In genomic region chr8:108881336-108881735, GRCm38 (mm10) we compare ENCODE assay signal across 21 mouse cellular contexts.
DNase-seq lines count a peak whose midpoint lies in the region; ATAC-seq lines count a peak whose summit lies in the region.
"Had no signal": no experiment of that assay in that cellular context is flagged by ENCODE, and none has a peak within 500 bp of the region (broad histone marks: within the 10 kb centered on the region; RNA-seq: fewer than 3 reads in every experiment).

No protein-coding gene starts in this region.

- peaks cover 44% of the 10 kb centered on the region for H3K4me1 ChIP-seq in limb, embryonic 13.5 days
- H3K4me1 ChIP-seq in limb, embryonic 10.5 days: peaks cover 32% of the 10 kb centered on the region
- H3K4me1 ChIP-seq in midbrain, embryonic 15.5 days: peaks cover 20% of the 10 kb centered on the region
- H3K4me1 ChIP-seq in midbrain, embryonic 14.5 days (ENCODE audit: control insufficient read depth, insufficient read depth, low read length): peaks cover 15% of the 10 kb centered on the region; the same call in 1 of the 2 replicates

- H3K9me3 ChIP-seq in limb, embryonic 13.5 days: no peaks in the 10 kb centered on the region
- no peaks in the 10 kb centered on the region for H3K9me3 ChIP-seq in limb, embryonic 10.5 days (replicated peaks)
- H3K9me3 ChIP-seq in midbrain, embryonic 15.5 days: no peaks in the 10 kb centered on the region
- H3K9me3 ChIP-seq in midbrain, embryonic 14.5 days (ENCODE audit: control insufficient read depth, low read length): no peaks in the 10 kb centered on the region
- H3K9me3 ChIP-seq: embryonic facial prominence, embryonic 13.5 days; embryonic facial prominence, embryonic 15.5 days; forebrain, embryonic 10.5 days; forebrain, embryonic 12.5 days had no signal

- no peak overlapping the region for H3K27ac ChIP-seq in limb, embryonic 13.5 days
- H3K27ac ChIP-seq in limb, embryonic 10.5 days: no peak overlapping the region
- 0 out of 2 replicates have a peak overlapping the region, but pooled peaks have one; percentile 28 for H3K27ac ChIP-seq in midbrain, embryonic 15.5 days
- H3K27ac ChIP-seq in midbrain, embryonic 14.5 days (replicated peaks; ENCODE audit: low read depth, low read length): no peak overlapping the region
- H3K27ac ChIP-seq: embryonic facial prominence, embryonic 13.5 days; embryonic facial prominence, embryonic 15.5 days; forebrain, embryonic 10.5 days; forebrain, embryonic 12.5 days had no signal

- no peak overlapping the region for H3K4me3 ChIP-seq in limb, embryonic 13.5 days
- no peak overlapping the region for H3K4me3 ChIP-seq in limb, embryonic 10.5 days
- no peak overlapping the region for H3K4me3 ChIP-seq in midbrain, embryonic 15.5 days
- H3K4me3 ChIP-seq in midbrain, embryonic 14.5 days (replicated peaks; ENCODE audit: low read depth, low read length): no peak overlapping the region
- H3K4me3 ChIP-seq: embryonic facial prominence, embryonic 13.5 days; embryonic facial prominence, embryonic 15.5 days; erythroblast, embryonic 14.5 days; forebrain, embryonic 10.5 days; forebrain, embryonic 12.5 days had no signal

- no peak overlapping the region for H3K4me2 ChIP-seq in limb, embryonic 13.5 days (replicated peaks)
- H3K4me2 ChIP-seq in midbrain, embryonic 15.5 days: no peak overlapping the region
- H3K4me2 ChIP-seq in midbrain, embryonic 14.5 days (ENCODE audit: low read length): no peak overlapping the region
- H3K4me2 ChIP-seq: embryonic facial prominence, embryonic 13.5 days; embryonic facial prominence, embryonic 15.5 days; forebrain, embryonic 12.5 days had no signal

- DNase-seq in cerebellum, postnatal 14 days: peak; percentile 47 to 49
- no peak for DNase-seq in cerebellum, adult 8-10 months
- no peak for DNase-seq in limb, embryonic 10.5 days (ENCODE audit: low spot score)
- DNase-seq in midbrain, embryonic 14.5 days: no peak
- DNase-seq: adrenal gland, adult 2 months; adrenal gland, postnatal 10 days; adrenal gland, postnatal 25 days; cerebellum, adult 11 months; cerebellum, adult 18-20 months; cerebellum, adult 9-10 months; cerebellum, postnatal 25 days; embryo, embryonic 11 days had no signal

- 87% methylated on average over 7 of the region's 7 CpGs for WGBS in limb, embryonic 13.5 days
- 98% methylated on average over 7 of the region's 7 CpGs for whole genome bisulfite sequencing in limb, embryonic 10.5 days
- WGBS in midbrain, embryonic 15.5 days: 92% methylated on average over 7 of the region's 7 CpGs
- WGBS in midbrain, embryonic 14.5 days: 95% methylated on average over 7 of the region's 7 CpGs

- no peaks in the 10 kb centered on the region for H3K27me3 ChIP-seq in limb, embryonic 13.5 days
- H3K27me3 ChIP-seq in limb, embryonic 10.5 days (ENCODE audit: low read depth, poor library complexity, severe bottlenecking): no peaks in the 10 kb centered on the region
- H3K27me3 ChIP-seq in midbrain, embryonic 15.5 days (replicated peaks): no peaks in the 10 kb centered on the region
- no peaks in the 10 kb centered on the region for H3K27me3 ChIP-seq in midbrain, embryonic 14.5 days (ENCODE audit: control insufficient read depth, insufficient read depth, low read length)
- H3K27me3 ChIP-seq: embryonic facial prominence, embryonic 13.5 days; embryonic facial prominence, embryonic 15.5 days had no signal

- no peak overlapping the region for H3K9ac ChIP-seq in limb, embryonic 13.5 days
- H3K9ac ChIP-seq in midbrain, embryonic 15.5 days: no peak overlapping the region
- H3K9ac ChIP-seq in midbrain, embryonic 14.5 days (replicated peaks; ENCODE audit: low read length): no peak overlapping the region
- H3K9ac ChIP-seq: embryonic facial prominence, embryonic 13.5 days; embryonic facial prominence, embryonic 15.5 days; forebrain, embryonic 12.5 days had no signal

- H3K36me3 ChIP-seq in limb, embryonic 13.5 days: peaks cover 41% of the 10 kb centered on the region
- H3K36me3 ChIP-seq in limb, embryonic 10.5 days: peaks cover 46% of the 10 kb centered on the region
- no peaks in the 10 kb centered on the region for H3K36me3 ChIP-seq in midbrain, embryonic 15.5 days (replicated peaks)
- H3K36me3 ChIP-seq in midbrain, embryonic 14.5 days (ENCODE audit: control insufficient read depth, insufficient read depth, low read length): 0 out of 2 replicates have a peak, but pooled peaks cover 5% of the 10 kb centered on the region
- H3K36me3 ChIP-seq: embryonic facial prominence, embryonic 15.5 days; forebrain, embryonic 12.5 days had no signal

- ATAC-seq in limb, embryonic 13.5 days (ENCODE audit: low FRiP score, low read depth): peak; percentile 24; the same call in 1 of the 2 replicates
- no peak for ATAC-seq in midbrain, embryonic 15.5 days (replicated peaks)
- no peak for ATAC-seq in midbrain, embryonic 14.5 days (ENCODE audit: low FRiP score, low TSS enrichment)
- ATAC-seq: forebrain, embryonic 14.5 days; forebrain, embryonic 16.5 days had no signal

Comparison
In these comparisons a context has a peak if more than half of its experiments do, and no peak if none do; other contexts are left out.
1. DNase-seq: peak in cerebellum, postnatal 14 days (2 of 2); none in cerebellum, adult 8-10 months (single experiment), limb, embryonic 10.5 days (single experiment) and midbrain, embryonic 14.5 days (single experiment).